Mouse (Mus musculus): ENCODE data around the gene Tcf7l2. TPM values are rescaled to one million over a fixed set of nuclear protein-coding genes. Genes with fewer than 3 reads are reported as not detected.

The Tcf7l2 gene
- polyA plus RNA-seq, 1 experiment: 22.0 TPM

DNA sequence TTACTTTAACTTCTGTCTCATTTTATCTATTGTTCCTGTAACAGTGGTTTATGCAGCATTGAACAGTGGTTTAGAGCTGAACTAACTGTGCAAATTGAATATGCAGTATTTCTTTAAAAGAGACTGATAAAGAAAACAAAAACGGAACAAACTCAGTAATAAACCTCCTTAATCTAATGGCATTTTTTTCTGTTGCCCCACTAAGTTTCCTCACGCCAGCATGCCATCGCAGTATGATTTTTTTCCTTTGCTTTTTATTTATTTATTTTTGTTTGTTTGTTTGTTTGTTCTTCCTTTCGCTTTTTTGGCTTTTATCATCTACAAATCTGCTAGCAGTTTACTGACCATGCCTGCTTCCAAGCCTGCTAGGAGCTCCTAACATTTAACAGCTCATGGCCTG is 183.2 kb downstream of the Tcf7l2 start:
- WGBS: 93% methylated on average over 4 of the region's 4 CpGs

GRCm38 (mm10) chr19:55925425-55925803 is 183.8 kb downstream of the Tcf7l2 start:
- no peak for DNase-seq (ENCODE audit: low read depth, low spot score)
- 91% methylated on average over 7 of the region's 7 CpGs for WGBS

More for the DNA sequence above, 183.2 kb downstream of the Tcf7l2 start:
- no peak for DNase-seq (ENCODE audit: low read depth, low spot score)

- WGBS: 91% methylated on average over 16 of the region's 16 CpGs
- DNase-seq (ENCODE audit: low read depth, low spot score): no peak
Measured at GRCm38 (mm10) chr19:55925804-55926521, 184.3 kb downstream of the Tcf7l2 start.

DNA sequence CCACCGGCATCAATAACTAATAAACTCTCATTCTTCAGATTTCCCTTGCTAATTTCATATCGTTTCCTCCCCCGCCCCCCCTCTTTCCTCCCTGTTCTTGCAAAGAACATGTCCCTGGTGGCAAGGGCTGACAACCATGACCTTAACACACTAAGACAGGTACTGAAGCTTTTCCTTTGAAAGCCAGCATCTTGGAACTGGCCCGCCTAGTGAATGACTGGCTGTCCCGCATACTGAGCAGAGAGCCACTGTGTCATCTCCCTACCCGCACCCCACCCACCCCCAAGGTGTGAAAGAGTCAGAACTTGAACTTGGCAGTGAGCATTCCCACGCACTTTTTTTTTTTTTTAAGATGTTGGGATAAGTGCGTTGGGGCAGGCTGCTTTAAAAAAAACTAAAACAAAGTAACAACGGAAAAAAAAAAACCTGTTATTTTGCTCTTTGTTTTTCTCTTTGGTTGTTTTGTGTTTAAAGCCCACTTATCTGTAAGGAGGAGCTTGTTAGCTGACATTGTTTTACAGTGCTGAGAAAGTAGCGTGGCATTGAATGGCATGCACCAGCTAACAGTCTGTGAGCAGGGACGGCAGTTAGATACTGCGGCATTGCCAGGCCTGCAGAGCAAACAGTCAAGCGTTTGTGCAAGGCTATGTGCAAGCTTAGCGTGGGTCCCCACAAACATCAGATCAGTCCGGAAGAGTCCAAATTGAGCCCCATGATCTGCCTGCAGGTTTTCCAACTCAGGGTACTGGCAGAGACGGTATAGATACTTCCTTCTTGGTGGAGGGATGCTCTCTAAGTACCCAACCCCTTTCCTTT is 185.4 kb downstream of the Tcf7l2 start:
- no peak for DNase-seq (ENCODE audit: low read depth, low spot score)
- 93% methylated on average over 16 of the region's 16 CpGs for WGBS

GRCm38 (mm10) chr19:55927674-55928061 is 186.0 kb downstream of the Tcf7l2 start:
- DNase-seq (ENCODE audit: low read depth, low spot score): no peak
- 96% methylated on average over 9 of the region's 9 CpGs for WGBS

DNA sequence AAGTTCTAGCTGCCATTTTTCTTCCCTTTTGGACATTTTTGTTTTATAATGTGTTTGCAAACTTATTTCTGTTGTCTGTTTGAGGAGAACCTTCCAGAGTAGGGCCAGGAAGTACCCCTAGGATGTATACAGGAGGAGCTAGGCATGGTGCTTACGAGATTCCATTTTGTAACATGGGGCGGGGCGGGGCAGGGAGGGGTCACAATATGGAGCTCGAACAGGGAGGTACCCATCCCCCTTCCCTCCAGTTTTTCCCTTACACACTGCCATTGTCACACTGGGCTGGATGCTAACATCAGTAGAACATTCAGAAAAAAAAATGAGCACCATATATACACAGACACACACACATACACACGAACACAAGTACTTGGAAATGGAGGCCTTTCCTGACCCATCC is 187.1 kb downstream of the Tcf7l2 start:
- 84% methylated on average over 5 of the region's 5 CpGs for WGBS
- no peak for DNase-seq (ENCODE audit: low read depth, low spot score)

GRCm38 (mm10) chr19:55931642-55932041 is 190.0 kb downstream of the Tcf7l2 start:
- no peak for DNase-seq (ENCODE audit: low read depth, low spot score)
- WGBS: 97% methylated on average over 17 of the region's 17 CpGs

GRCm38 (mm10) chr19:55933947-55934729 is 192.5 kb downstream of the Tcf7l2 start:
- WGBS: 77% methylated on average over 7 of the region's 7 CpGs
- no peak for DNase-seq (ENCODE audit: low read depth, low spot score)

GRCm38 (mm10) chr19:55934730-55935003 is 193.0 kb downstream of the Tcf7l2 start:
- no peak for DNase-seq (ENCODE audit: low read depth, low spot score)
- WGBS: 92% methylated on average over 3 of the region's 3 CpGs

- WGBS: 88% methylated on average over 3 of the region's 3 CpGs
- DNase-seq (ENCODE audit: low read depth, low spot score): no peak
Measured at GRCm38 (mm10) chr19:55937026-55937425, 195.4 kb downstream of the Tcf7l2 start.

DNA sequence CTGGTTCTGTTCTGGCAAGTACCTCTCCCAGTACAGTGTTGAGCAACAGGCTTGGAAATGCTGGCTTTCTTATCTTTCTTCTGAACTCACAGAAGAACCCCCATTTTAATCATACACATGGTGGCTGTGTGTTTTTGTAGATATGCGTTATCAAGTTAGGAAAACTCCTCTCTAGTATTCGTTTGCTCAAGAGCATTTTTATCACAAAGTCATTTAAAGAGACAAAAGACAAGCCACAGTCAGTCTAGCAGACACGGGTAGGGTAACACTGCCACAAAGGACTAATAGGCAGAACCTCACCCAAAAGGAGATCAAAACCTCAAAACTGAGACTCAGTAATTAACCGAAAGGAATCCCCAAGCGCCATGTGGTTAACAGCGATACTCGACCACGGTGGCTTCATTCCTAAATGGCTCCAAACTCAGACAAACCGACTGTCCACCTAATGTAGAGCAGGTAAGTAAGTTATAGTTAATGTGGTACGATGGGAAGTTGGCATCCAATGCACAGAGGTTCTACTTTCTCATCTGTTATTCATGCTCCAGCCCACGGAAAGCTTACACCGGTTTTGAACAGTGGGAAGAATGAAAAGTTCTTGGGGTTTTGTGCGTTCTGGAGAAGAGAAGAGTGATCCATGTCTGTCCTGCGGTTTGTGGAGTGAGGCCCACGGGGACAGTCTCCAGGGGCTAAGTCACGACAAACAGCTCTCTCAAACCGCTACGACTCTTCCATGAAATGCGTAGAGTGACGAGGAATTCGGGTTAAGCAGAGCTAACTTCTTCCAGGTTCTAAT is 196.8 kb downstream of the Tcf7l2 start:
- DNase-seq (ENCODE audit: low read depth, low spot score): no peak
- 87% methylated on average over 21 of the region's 21 CpGs for WGBS

DNA sequence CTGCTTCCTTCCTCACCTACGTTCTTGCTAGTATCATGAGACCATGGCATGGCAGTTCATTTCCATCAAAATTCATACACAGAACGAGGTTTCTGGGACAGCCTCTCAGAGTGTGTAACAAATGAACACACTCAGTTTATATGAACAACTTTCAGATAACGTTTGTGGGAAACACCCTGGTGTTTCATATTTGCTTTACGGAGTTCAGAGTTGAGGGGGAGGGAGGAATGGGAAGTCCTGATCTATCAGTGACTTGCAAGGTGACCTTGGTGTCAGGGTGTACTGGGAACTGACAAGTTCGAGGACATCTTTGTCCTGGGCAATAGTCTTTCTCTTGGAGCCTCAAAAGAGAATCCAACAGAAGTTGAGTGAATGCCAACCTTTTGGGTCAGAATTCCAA is 197.5 kb downstream of the Tcf7l2 start:
- DNase-seq (ENCODE audit: low read depth, low spot score): no peak
- WGBS: 65% methylated on average over 5 of the region's 5 CpGs

DNA sequence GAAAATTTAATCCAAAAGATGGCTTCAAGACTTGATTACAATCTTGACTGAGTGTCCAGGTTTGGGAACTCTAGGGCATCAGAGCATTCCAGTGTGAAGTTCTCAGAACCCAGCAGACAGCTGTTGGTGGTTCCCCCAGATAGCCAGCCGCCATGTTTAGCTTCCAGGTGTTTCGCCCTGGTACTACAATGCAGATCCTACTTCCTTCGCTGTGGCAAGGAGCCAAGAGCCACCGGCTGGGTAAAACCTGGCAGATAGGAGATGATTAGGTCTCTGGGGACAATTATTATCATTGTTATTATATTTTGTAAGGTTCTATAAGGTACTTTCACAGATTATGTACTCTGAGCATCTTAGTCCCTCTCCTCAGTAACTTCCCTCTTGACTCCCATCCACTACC is 198.1 kb downstream of the Tcf7l2 start:
- WGBS: 86% methylated on average over 4 of the region's 4 CpGs
- no peak for DNase-seq (ENCODE audit: low read depth, low spot score)

DNA sequence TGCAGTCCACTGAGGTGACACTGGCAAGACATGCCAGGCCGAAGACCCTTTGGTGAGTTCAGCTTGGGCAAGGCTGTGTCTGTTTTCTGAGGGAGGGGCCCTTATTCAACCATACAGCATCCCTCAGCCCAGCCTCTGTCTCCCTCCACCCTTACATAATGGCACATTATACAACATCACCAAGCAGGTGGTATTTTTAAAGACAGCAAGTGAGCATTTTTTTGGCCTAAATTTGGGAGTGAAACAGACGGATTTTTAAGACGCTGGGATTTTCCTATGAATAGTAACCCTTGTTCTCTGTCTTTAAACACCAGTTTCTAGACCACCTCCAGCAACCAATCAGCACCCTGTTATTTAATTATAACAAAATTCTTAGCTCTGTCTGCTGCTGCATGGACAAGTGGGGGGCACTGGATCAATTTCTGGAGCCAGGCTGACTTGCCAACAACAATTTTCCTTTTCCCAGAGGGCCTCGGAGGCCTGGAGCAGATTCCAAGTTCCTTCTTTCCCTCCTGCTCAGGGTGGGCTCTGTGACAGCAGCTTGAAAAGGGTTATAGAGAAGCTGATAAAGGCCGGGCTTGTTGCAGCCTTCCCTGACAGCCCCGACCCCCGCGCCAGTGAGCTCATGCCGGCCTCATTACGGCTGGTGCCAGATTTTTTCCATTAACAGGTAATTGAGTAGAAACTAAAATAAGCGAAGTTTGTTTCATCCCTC is 199.1 kb downstream of the Tcf7l2 start:
- 70% methylated on average over 11 of the region's 11 CpGs for WGBS
- no peak for DNase-seq (ENCODE audit: low read depth, low spot score)

GRCm38 (mm10) chr19:55941253-55942125 is 199.9 kb downstream of the Tcf7l2 start:
- 65% methylated on average over 16 of the region's 16 CpGs for WGBS
- no peak for DNase-seq (ENCODE audit: low read depth, low spot score)

DNA sequence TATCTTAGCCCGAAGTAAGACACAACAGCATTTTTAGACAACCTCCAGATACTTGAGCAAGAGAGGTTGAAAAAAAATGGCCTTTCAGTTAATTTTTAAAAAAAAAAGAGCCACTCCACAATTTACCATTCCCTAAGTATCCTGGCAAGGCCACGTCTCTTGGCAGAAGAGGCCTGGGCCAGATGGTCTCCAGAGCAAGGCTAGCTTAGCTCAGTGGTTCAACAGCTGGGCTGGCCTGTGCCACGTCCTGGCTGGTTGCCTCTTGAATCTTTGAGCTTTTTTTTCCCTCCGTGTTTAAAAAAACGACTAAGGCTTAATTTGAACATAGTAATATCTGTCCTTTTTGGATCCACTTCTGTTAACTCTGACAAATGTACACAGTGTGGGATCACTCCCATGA is 209.8 kb downstream of the Tcf7l2 start:
- no peak for DNase-seq (ENCODE audit: low read depth, low spot score)

GRCm38 (mm10) chr19:55953207-55953606 is 211.6 kb downstream of the Tcf7l2 start:
- no peak for DNase-seq (ENCODE audit: low read depth, low spot score)
- WGBS: 40% methylated on average over 3 of the region's 3 CpGs

More for the DNA sequence above, 209.8 kb downstream of the Tcf7l2 start:
- 75% methylated on average over 5 of the region's 5 CpGs for WGBS

DNA sequence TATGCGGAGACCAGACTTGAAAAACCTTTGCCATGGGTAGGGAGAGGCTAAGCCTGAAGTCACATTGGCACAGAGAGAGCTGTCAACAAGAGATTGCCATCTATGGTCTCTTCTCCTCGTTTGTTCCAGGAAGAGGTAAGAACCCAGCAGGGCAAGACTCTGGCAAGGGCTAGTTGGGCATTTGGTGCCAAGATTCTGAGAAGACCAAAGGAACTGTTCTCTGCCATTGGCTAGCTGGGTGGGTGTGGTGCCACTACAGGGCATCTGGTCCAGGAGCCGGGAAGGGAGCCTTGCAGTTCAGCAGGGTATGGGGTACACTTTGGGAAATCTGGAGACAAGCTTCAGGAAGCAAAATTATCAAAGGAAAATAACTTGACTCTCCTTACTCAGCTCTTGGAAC is 213.5 kb downstream of the Tcf7l2 start:
- no peak for DNase-seq (ENCODE audit: low read depth, low spot score)
- 63% methylated on average over 3 of the region's 3 CpGs for WGBS

Measured in large intestine, adult 2 months (tissue).